ENCODE assay signal across 15 mouse cellular contexts in the genomic region with DNA sequence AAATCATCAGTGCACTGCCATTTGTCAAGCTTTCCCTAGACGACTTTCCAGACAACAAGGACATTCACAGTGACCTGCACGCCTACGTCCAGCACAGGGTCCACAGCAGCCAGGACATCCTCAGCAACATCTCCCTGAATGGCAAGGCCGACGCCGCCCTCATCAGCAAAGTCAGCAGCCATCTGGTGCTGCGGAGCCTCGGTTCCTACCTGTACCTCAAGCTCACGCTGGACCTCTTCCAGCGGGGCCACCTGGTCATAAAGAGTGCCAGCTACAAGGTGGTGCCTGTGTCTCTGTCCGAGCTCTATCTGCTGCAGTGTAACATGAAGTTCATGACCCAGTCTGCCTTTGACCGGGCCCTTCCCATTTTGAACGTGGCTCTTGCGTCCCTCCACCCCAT.
DNase-seq lines count a peak whose midpoint lies in the region; ATAC-seq lines count a peak whose summit lies in the region.
"Had no signal": no experiment of that assay in that cellular context is flagged by ENCODE, and none has a peak within 500 bp of the region (broad histone marks: within the 10 kb centered on the region; RNA-seq: fewer than 3 reads in every experiment).

No protein-coding gene starts in this region.

- no peak overlapping the region for H3K4me3 ChIP-seq in embryonic facial prominence, embryonic 12.5 days
- H3K4me3 ChIP-seq in embryonic facial prominence, embryonic 10.5 days: no peak overlapping the region
- no peak overlapping the region for H3K4me3 ChIP-seq in embryonic facial prominence, embryonic 13.5 days
- H3K4me3 ChIP-seq: embryonic facial prominence, embryonic 15.5 days; forebrain, embryonic 12.5 days had no signal

- no peaks in the 10 kb centered on the region for H3K27me3 ChIP-seq in embryonic facial prominence, embryonic 12.5 days
- no peaks in the 10 kb centered on the region for H3K27me3 ChIP-seq in embryonic facial prominence, embryonic 10.5 days (replicated peaks; ENCODE audit: low read depth, poor library complexity, severe bottlenecking)
- no peaks in the 10 kb centered on the region for H3K27me3 ChIP-seq in embryonic facial prominence, embryonic 13.5 days
- H3K27me3 ChIP-seq: embryonic facial prominence, embryonic 15.5 days; forebrain, embryonic 12.5 days had no signal

- H3K4me2 ChIP-seq in embryonic facial prominence, embryonic 12.5 days (replicated peaks): no peak overlapping the region
- no peak overlapping the region for H3K4me2 ChIP-seq in embryonic facial prominence, embryonic 13.5 days
- H3K4me2 ChIP-seq: embryonic facial prominence, embryonic 15.5 days; forebrain, embryonic 12.5 days; liver, embryonic 11.5 days; lung, embryonic 14.5 days had no signal

- H3K27ac ChIP-seq in embryonic facial prominence, embryonic 12.5 days: 0 out of 2 replicates have a peak overlapping the region, but pooled peaks have one; percentile 18
- H3K27ac ChIP-seq in embryonic facial prominence, embryonic 10.5 days (replicated peaks): no peak overlapping the region
- H3K27ac ChIP-seq in embryonic facial prominence, embryonic 13.5 days: peak overlapping the region; percentile 44; the same call in 1 of the 2 replicates
- H3K27ac ChIP-seq: stomach, postnatal 0 days had no signal

- H3K4me1 ChIP-seq in embryonic facial prominence, embryonic 12.5 days: peaks cover 18% of the 10 kb centered on the region; the same call in 1 of the 2 replicates
- peaks cover 8% of the 10 kb centered on the region for H3K4me1 ChIP-seq in embryonic facial prominence, embryonic 10.5 days
- H3K4me1 ChIP-seq in embryonic facial prominence, embryonic 13.5 days: peaks cover 27% of the 10 kb centered on the region

- ATAC-seq in embryonic facial prominence, embryonic 12.5 days (ENCODE audit: insufficient number of reproducible peaks, insufficient read depth, low FRiP score, low TSS enrichment): no peak
- ATAC-seq in embryonic facial prominence, embryonic 13.5 days (ENCODE audit: insufficient number of reproducible peaks, insufficient read depth, low FRiP score, low TSS enrichment, low read depth): no peak
- no peak for ATAC-seq in CD4-positive, CD25-positive, alpha-beta regulatory T cell, adult 4 months

- no peaks in the 10 kb centered on the region for H3K9me3 ChIP-seq in embryonic facial prominence, embryonic 12.5 days
- H3K9me3 ChIP-seq in embryonic facial prominence, embryonic 10.5 days: no peaks in the 10 kb centered on the region
- H3K9me3 ChIP-seq in embryonic facial prominence, embryonic 13.5 days: no peaks in the 10 kb centered on the region
- H3K9me3 ChIP-seq: embryonic facial prominence, embryonic 15.5 days; forebrain, embryonic 12.5 days had no signal

- peaks cover 40% of the 10 kb centered on the region for H3K36me3 ChIP-seq in embryonic facial prominence, embryonic 12.5 days
- peaks cover 91% of the 10 kb centered on the region for H3K36me3 ChIP-seq in embryonic facial prominence, embryonic 10.5 days (replicated peaks)
- H3K36me3 ChIP-seq in embryonic facial prominence, embryonic 13.5 days: peaks cover 69% of the 10 kb centered on the region

- H3K9ac ChIP-seq in embryonic facial prominence, embryonic 12.5 days: no peak overlapping the region
- H3K9ac ChIP-seq in embryonic facial prominence, embryonic 13.5 days: no peak overlapping the region
- H3K9ac ChIP-seq: embryonic facial prominence, embryonic 15.5 days; forebrain, embryonic 12.5 days; lung, embryonic 14.5 days had no signal

- no peak for DNase-seq in embryonic facial prominence, embryonic 10.5 days (ENCODE audit: low spot score)
- peak; percentile 21 for DNase-seq in kidney, adult 9 months
- no peak for DNase-seq in kidney, postnatal 4 days
- peak; percentile 91 for DNase-seq in cerebellum, adult 18-20 months
- no peak for DNase-seq in lung, postnatal 36 days
- DNase-seq: kidney, postnatal 10 days; lung, embryonic 14.5 days; thymus, postnatal 36 days had no signal

- 77% methylated on average over 14 of the region's 14 CpGs for WGBS in embryonic facial prominence, embryonic 12.5 days
- 86% methylated on average over 14 of the region's 14 CpGs for WGBS in embryonic facial prominence, embryonic 10.5 days
- 76% methylated on average over 14 of the region's 14 CpGs for WGBS in embryonic facial prominence, embryonic 13.5 days

Comparison
In these comparisons a context has a peak if more than half of its experiments do, and no peak if none do; other contexts are left out.
1. DNase-seq: peak in kidney, adult 9 months (single experiment) and cerebellum, adult 18-20 months (2 of 2); none in embryonic facial prominence, embryonic 10.5 days (single experiment), kidney, postnatal 4 days (0 of 2) and lung, postnatal 36 days (single experiment).